Mouse (Mus musculus) midbrain, embryonic 12.5 days (tissue): Measurements from ENCODE around the gene Brsk1. TPM values are rescaled to one million over a fixed set of nuclear protein-coding genes. Genes with fewer than 3 reads are reported as not detected.

Source experiments
- ATAC-seq: fragments of 200-750 bp; cut with Nextera tagmentation; 2 replicates; pipeline ENCODE4 v1.8.0; 2017; ENCODE audit warnings: low read depth, moderate TSS enrichment, moderate library complexity; ENCODE audit not compliant: low FRiP score
- H3K27ac ChIP-seq: fragments of 300-500 bp; sonication (generic); replicated peaks from 2 replicates; pipeline ENCODE4 v1.5.1; 2016; ENCODE audit warnings: mild to moderate bottlenecking
- H3K27me3 ChIP-seq: fragments of 300-500 bp; sonication (generic); 2 replicates; pipeline ENCODE4 v1.6.1; 2016; ENCODE audit warnings: mild to moderate bottlenecking
- H3K36me3 ChIP-seq: fragments of 300-500 bp; sonication (generic); 2 replicates; pipeline ENCODE4 v1.6.1; 2016
- H3K4me1 ChIP-seq: fragments of 300-500 bp; sonication (generic); 2 replicates; pipeline ENCODE4 v1.6.1; 2016
- H3K4me2 ChIP-seq: fragments of 300-500 bp; sonication (generic); replicated peaks from 2 replicates; pipeline ENCODE4 v1.6.1; 2016; ENCODE audit warnings: mild to moderate bottlenecking, moderate library complexity
- H3K4me3 ChIP-seq: fragments of 300-500 bp; sonication (generic); 2 replicates; pipeline ENCODE4 v1.5.1; 2016; ENCODE audit warnings: mild to moderate bottlenecking
- H3K9ac ChIP-seq: fragments of 300-500 bp; sonication (generic); replicated peaks from 2 replicates; pipeline ENCODE4 v1.6.1; 2016; ENCODE audit warnings: mild to moderate bottlenecking, moderate library complexity
- H3K9me3 ChIP-seq: fragments of 300-500 bp; sonication (generic); 2 replicates; pipeline ENCODE4 v1.6.1; 2016; ENCODE audit warnings: mild to moderate bottlenecking
- WGBS: fragments of 180-500 bp; shearing (Covaris S2); methylation state at CpG from one replicate; pipeline ENCODE4 v1.1.7; 2016; 5-methylcytosine and 5-hydroxymethylcytosine counted together
- polyA plus RNA-seq: library from polyadenylated mRNA; unstranded; fragments of >200 nt; fragmentation: Nextera tagmentation; extraction: Ambion mirVana; gene quantifications from 2 replicates; pipeline ENCODE4 v1.2.1, GENCODE M21; 2016

The Brsk1 gene
- 5.4 and 5.7 TPM in 2 replicates for polyA plus RNA-seq

DNA sequence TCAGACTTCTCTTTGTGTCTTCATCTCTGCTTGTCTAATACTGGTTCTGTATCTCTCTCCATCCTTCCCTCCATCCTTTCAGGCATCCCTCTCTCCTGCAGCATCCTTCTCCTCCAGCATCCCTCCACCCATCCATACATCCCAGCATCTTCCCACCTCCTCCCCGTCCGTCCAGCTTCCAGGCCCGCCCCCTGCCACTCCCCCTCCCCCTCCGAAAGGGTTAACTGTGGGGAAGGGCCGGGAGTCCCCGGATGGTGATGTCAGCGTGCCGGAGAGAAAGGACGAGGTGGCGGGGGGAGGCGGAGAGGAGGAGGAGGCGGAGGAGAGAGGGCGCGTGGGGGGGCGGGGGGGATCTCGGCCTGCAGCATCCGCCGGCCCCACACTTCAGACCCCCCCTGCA, at the start of gene Brsk1:
Gene Brsk1, plus strand, starts transcription at position 218 of the 400 bp plus-strand sequence.
- H3K4me3 ChIP-seq: peak within 1 kb of the TSS; percentile 88
- ATAC-seq: peak; percentile 89
- peaks cover 28% of the 10 kb centered on the region for H3K36me3 ChIP-seq
- H3K4me1 ChIP-seq: peaks cover 18% of the 10 kb centered on the region
- H3K9ac ChIP-seq: peak within 1 kb of the TSS; percentile 100
- no peaks in the 10 kb centered on the region for H3K27me3 ChIP-seq
- peak within 1 kb of the TSS; percentile 93 for H3K27ac ChIP-seq
- peak within 1 kb of the TSS; percentile 59 for H3K4me2 ChIP-seq
- 3% methylated on average over 5 of the region's 18 CpGs for WGBS
- H3K9me3 ChIP-seq: no peaks in the 10 kb centered on the region

GRCm38 (mm10) chr7:4641155-4641554, 49.2 kb upstream of the Brsk1 start:
- H3K9me3 ChIP-seq: no peaks in the 10 kb centered on the region
- no peak for ATAC-seq
- H3K4me2 ChIP-seq: no peak overlapping the region
- no peaks in the 10 kb centered on the region for H3K27me3 ChIP-seq
- peaks cover 92% of the 10 kb centered on the region for H3K36me3 ChIP-seq
- no peak overlapping the region for H3K9ac ChIP-seq
- no peaks in the 10 kb centered on the region for H3K4me1 ChIP-seq
- no peak overlapping the region for H3K27ac ChIP-seq
- WGBS: 86% methylated on average over 11 of the region's 11 CpGs
- H3K4me3 ChIP-seq: no peak overlapping the region

DNA sequence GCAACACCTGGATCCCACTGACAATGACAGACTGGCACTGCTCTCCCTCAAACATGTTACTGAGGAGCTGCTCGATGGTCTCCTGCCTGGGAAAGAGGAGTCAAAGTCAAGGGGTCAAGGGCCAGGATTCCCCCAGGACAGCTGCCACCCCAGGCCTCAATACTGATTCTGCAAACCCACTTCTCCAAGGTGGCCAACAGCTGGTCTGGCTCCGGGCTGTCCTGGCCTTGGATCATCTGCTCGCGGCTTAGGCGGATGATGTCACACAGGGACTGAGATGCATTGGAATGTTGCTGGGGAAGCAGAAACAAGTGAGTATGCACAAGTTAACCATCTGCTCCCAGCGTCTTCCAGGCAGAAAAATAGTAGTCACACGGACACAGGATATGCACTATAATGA, 48.4 kb upstream of the Brsk1 start:
- WGBS: 93% methylated on average over 7 of the region's 7 CpGs
- Histone ChIP-seq H3K36me3 (peaks cover 91% of the 10 kb centered on the region), H3K27me3 (no peaks in the 10 kb centered on the region), H3K4me1 (no peaks in the 10 kb centered on the region), H3K9ac (no peak overlapping the region), H3K9me3 (no peaks in the 10 kb centered on the region), H3K27ac (no peak overlapping the region), H3K4me3 (no peak overlapping the region), H3K4me2 (no peak overlapping the region)
- ATAC-seq: no peak

DNA sequence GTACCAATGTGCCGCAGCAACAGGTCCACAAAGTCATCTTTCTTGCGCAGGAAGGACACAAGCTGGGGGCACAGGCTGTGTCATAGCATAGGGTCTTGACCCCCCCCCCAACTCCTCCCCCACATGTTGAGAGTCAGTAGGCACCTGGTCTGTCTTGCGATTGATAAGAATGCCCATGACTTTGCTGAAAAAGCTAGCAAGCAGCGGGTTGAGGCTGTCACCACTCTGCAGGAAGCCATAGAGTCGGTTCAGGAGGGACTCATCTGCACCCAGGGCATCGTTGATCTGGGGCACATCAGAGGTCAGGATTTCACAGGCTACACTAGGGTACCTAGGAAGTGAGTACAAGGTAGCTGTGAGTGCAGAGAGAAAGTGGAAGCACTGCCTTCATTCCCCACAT, 47.2 kb upstream of the Brsk1 start:
- H3K9me3 ChIP-seq: no peaks in the 10 kb centered on the region
- 93% methylated on average over 6 of the region's 6 CpGs for WGBS
- no peak overlapping the region for H3K27ac ChIP-seq
- H3K4me2 ChIP-seq: no peak overlapping the region
- peaks cover 82% of the 10 kb centered on the region for H3K36me3 ChIP-seq
- H3K9ac ChIP-seq: no peak overlapping the region
- no peak overlapping the region for H3K4me3 ChIP-seq
- H3K4me1 ChIP-seq: no peaks in the 10 kb centered on the region
- no peaks in the 10 kb centered on the region for H3K27me3 ChIP-seq
- no peak for ATAC-seq

- no peak for ATAC-seq
- Histone ChIP-seq H3K9me3 (no peaks in the 10 kb centered on the region), H3K27ac (no peak overlapping the region), H3K27me3 (no peaks in the 10 kb centered on the region), H3K4me3 (no peak overlapping the region), H3K4me2 (no peak overlapping the region), H3K9ac (no peak overlapping the region), H3K4me1 (no peaks in the 10 kb centered on the region), H3K36me3 (peaks cover 54% of the 10 kb centered on the region)
- whole genome bisulfite sequencing: 87% methylated on average over 3 of the region's 3 CpGs
Measured at GRCm38 (mm10) chr7:4646806-4647205, 43.6 kb upstream of the Brsk1 start.

- no peak for ATAC-seq
Measured at GRCm38 (mm10) chr7:4647291-4647690, 43.1 kb upstream of the Brsk1 start.

GRCm38 (mm10) chr7:4647992-4648391, 42.4 kb upstream of the Brsk1 start:
- ATAC-seq: no peak
- peaks cover 56% of the 10 kb centered on the region for H3K36me3 ChIP-seq

More at GRCm38 (mm10) chr7:4647291-4647690, 43.1 kb upstream of the Brsk1 start:
- Histone ChIP-seq H3K4me2 (no peak overlapping the region), H3K9ac (no peak overlapping the region), H3K4me3 (no peak overlapping the region), H3K36me3 (peaks cover 54% of the 10 kb centered on the region), H3K27ac (no peak overlapping the region), H3K9me3 (no peaks in the 10 kb centered on the region), H3K4me1 (no peaks in the 10 kb centered on the region), H3K27me3 (no peaks in the 10 kb centered on the region)
- WGBS: 73% methylated on average over 6 of the region's 6 CpGs

DNA sequence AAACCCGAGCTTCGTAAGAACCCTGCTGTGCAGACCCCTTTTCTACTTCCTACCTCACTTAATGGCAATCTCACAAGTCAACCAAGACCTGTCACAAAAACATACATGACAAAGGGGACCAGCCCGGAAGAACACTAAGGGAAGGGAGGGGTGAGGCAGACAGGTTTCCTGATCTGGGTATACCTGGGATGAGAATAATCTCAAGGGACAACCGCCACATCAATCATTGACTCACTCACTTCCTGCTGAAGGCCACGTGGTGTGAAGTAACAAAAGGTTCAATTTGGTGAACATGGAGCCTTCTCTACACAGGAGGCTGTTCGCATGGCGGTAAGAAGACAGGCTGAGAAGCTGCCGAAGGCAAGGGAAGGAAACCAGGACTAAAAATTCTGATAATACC, 38.8 kb upstream of the Brsk1 start:
- WGBS: 90% methylated on average over 8 of the region's 8 CpGs
- H3K9me3 ChIP-seq: no peaks in the 10 kb centered on the region
- peaks cover 7% of the 10 kb centered on the region for H3K4me1 ChIP-seq
- H3K27ac ChIP-seq: no peak overlapping the region
- no peaks in the 10 kb centered on the region for H3K27me3 ChIP-seq
- peaks cover 28% of the 10 kb centered on the region for H3K36me3 ChIP-seq
- ATAC-seq: no peak
- H3K9ac ChIP-seq: no peak overlapping the region
- no peak overlapping the region for H3K4me2 ChIP-seq
- H3K4me3 ChIP-seq: no peak overlapping the region

More at GRCm38 (mm10) chr7:4647992-4648391, 42.4 kb upstream of the Brsk1 start:
- Histone ChIP-seq H3K9ac (no peak overlapping the region), H3K4me1 (no peaks in the 10 kb centered on the region), H3K27ac (no peak overlapping the region), H3K4me2 (no peak overlapping the region), H3K4me3 (no peak overlapping the region), H3K9me3 (no peaks in the 10 kb centered on the region), H3K27me3 (no peaks in the 10 kb centered on the region)
- 95% methylated on average over 2 of the region's 2 CpGs for WGBS

- no peaks in the 10 kb centered on the region for H3K9me3 ChIP-seq
- H3K9ac ChIP-seq: no peak overlapping the region
- ATAC-seq: no peak
- H3K27ac ChIP-seq: no peak overlapping the region
- H3K27me3 ChIP-seq: no peaks in the 10 kb centered on the region
- H3K4me2 ChIP-seq: no peak overlapping the region
- no peak overlapping the region for H3K4me3 ChIP-seq
- H3K36me3 ChIP-seq: peaks cover 25% of the 10 kb centered on the region
- H3K4me1 ChIP-seq: peaks cover 18% of the 10 kb centered on the region
- WGBS: 97% methylated on average over 5 of the region's 5 CpGs
Measured at GRCm38 (mm10) chr7:4652726-4653125, 37.7 kb upstream of the Brsk1 start.

DNA sequence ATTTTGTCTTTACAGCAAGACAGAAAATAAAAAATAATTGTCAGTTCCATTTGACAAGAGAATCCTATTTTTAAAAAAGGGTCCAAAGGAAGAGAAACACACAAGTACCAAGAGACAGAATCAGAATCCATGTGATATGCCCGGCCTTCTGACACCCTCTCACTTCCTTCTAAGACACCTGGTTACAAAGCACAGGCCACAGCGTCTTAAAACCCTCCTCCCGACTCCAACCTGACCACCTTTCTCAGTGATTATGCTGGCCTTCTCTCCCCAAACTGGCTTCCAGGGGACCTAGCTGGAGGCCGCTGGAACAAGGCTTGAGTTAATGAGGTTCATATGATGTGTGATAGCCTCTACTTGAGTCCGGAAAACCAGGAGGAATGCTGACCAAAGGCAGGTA, 37.1 kb upstream of the Brsk1 start:
- Histone ChIP-seq H3K4me2 (no peak overlapping the region), H3K4me3 (no peak overlapping the region), H3K36me3 (peaks cover 25% of the 10 kb centered on the region), H3K27me3 (no peaks in the 10 kb centered on the region), H3K9me3 (no peaks in the 10 kb centered on the region), H3K27ac (no peak overlapping the region), H3K9ac (no peak overlapping the region), H3K4me1 (peaks cover 22% of the 10 kb centered on the region)
- ATAC-seq: no peak
- WGBS: 90% methylated on average over 5 of the region's 5 CpGs

- no peak overlapping the region for H3K4me2 ChIP-seq
- peaks cover 25% of the 10 kb centered on the region for H3K36me3 ChIP-seq
- H3K27ac ChIP-seq: no peak overlapping the region
- no peak for ATAC-seq
- H3K4me3 ChIP-seq: no peak overlapping the region
- peaks cover 22% of the 10 kb centered on the region for H3K4me1 ChIP-seq
- H3K9me3 ChIP-seq: no peaks in the 10 kb centered on the region
- no peak overlapping the region for H3K9ac ChIP-seq
- no peaks in the 10 kb centered on the region for H3K27me3 ChIP-seq
- 91% methylated on average over 7 of the region's 7 CpGs for WGBS
Measured at GRCm38 (mm10) chr7:4653780-4654179, 36.6 kb upstream of the Brsk1 start.

GRCm38 (mm10) chr7:4654221-4654620, 36.2 kb upstream of the Brsk1 start:
- Histone ChIP-seq H3K9ac (no peak overlapping the region), H3K9me3 (no peaks in the 10 kb centered on the region), H3K36me3 (peaks cover 25% of the 10 kb centered on the region), H3K27me3 (no peaks in the 10 kb centered on the region), H3K4me3 (no peak overlapping the region), H3K4me2 (no peak overlapping the region), H3K27ac (no peak overlapping the region; the same call in 1 of the 2 replicates), H3K4me1 (peaks cover 22% of the 10 kb centered on the region)
- WGBS: 93% methylated on average over 2 of the region's 2 CpGs
- ATAC-seq: no peak

DNA sequence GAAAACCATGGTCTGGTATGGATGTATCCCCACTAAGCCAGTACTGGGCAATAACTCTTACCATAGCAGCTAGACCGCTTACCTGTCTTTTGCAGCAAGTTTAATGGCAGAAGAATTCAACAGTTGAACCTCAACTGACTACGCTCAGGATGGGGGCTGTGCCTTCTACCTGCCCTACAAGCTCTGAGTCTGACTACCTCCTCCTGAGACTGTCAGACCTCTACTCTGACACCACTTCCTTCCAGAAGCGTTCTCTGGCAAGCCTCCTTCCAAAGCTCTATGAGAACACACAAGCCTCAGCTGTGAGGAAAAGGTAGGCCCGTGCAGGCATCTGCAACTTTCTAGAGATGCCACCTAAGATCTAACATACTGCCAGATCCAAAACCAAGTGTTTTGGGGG, 35.0 kb upstream of the Brsk1 start:
- no peak overlapping the region for H3K4me2 ChIP-seq
- ATAC-seq: no peak
- no peak overlapping the region for H3K27ac ChIP-seq
- no peak overlapping the region for H3K4me3 ChIP-seq
- no peaks in the 10 kb centered on the region for H3K27me3 ChIP-seq
- H3K9me3 ChIP-seq: no peaks in the 10 kb centered on the region
- H3K9ac ChIP-seq: no peak overlapping the region
- 91% methylated on average over 4 of the region's 4 CpGs for WGBS
- peaks cover 25% of the 10 kb centered on the region for H3K36me3 ChIP-seq
- peaks cover 30% of the 10 kb centered on the region for H3K4me1 ChIP-seq
